Mouse (Mus musculus) adrenal gland, postnatal 25 days (tissue): Measurements from ENCODE around the gene Rabgap1l. TPM values are rescaled to one million over a fixed set of nuclear protein-coding genes. Genes with fewer than 3 reads are reported as not detected.
A peak's percentile ranks its signal among the peaks of the same experiment; 100 is the strongest.
"Not testable (repeated sequence)": the region's sequence is repeated elsewhere in the genome, so short reads cannot be mapped to it uniquely, and the experiment has no call there.

Source experiments
- DNase-seq: peaks from one replicate; pipeline ENCODE4 v3.0.0; 2021; ENCODE audit warnings: mixed read lengths
- total RNA-seq: library from RNA; stranded (reverse); gene quantifications from 2 replicates; pipeline ENCODE4 v1.2.3, GENCODE M21; 2021

The Rabgap1l gene
- total RNA-seq, 1 experiment from 2014 or later = 30.0 TPM

DNA sequence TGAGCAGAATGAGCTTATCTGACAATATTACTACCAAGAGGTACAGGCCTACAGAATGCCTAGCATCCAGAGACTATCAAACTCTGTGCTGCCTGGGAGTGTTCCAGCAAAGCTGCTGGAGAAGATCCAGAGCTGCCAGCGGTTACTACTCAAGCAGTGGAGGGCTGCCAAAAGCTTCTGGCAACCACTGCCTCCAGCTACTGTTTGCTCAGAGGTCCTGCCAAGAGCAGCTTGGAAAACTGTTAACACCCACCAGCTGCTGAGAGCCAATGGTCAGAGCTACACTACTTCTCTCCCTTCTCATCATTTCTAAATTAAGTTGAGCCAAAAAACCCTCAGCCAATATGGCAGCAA, 99.9 kb downstream of the Rabgap1l start:
- peak; percentile 89 for DNase-seq

DNA sequence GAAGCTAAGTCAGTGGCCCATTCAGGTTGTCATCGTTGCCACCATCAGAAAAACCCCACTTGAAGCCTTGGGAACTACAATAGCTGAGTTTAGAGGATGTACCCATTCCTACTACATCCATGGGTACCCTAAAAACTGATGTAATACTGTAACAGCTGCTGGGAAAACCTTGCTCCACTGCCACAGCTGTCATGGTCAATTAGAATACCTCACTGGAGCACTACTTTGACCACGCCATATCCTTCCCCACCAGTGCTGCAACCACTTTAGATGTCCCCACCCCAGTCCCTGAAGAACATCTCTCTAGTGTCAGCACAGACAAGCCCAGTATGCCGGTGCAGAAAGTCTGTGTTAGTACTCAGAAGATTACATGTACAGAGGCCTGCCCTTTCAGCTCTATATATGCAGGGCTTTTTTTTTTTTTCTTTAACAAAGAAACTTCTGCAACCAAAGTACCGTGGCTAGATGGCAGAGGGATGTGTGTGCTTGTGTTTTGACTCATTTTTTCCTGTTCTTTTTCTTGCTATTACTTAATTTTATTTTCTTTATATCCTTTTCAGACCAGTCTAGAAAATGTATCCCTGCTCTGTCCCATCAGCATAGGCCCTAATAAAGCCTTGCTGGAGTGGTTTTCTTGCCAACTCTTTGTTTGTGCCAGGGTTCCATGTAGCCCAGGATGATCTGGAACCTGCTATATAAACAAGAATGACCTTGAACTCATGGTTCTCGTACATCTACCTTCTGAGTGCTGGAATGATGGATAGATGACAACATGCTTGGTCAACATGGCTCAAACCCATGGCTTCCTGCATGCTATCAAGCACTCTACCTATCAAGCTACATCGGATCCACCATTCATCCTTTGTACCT, 100.6 kb downstream of the Rabgap1l start:
- DNase-seq = no peak

DNA sequence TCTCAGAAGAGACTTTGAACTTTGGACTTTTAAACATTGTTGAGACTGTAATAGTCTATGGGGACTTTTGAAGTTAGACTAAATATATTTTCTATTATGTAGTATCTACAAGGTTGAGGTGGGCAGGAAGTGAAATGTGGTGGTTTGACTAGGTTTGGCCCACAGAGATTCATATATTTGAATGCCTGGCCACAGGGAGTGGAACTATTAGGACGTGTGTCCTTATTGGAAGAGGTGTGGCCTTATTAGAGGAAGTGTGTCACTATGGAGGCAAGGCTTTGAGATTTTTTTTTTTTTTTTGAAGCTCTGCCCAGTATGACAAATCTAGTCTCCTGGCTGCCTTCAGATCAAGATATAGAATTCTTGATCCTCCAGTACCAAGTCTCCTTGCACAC, 101.8 kb downstream of the Rabgap1l start:
- no peak for DNase-seq

DNA sequence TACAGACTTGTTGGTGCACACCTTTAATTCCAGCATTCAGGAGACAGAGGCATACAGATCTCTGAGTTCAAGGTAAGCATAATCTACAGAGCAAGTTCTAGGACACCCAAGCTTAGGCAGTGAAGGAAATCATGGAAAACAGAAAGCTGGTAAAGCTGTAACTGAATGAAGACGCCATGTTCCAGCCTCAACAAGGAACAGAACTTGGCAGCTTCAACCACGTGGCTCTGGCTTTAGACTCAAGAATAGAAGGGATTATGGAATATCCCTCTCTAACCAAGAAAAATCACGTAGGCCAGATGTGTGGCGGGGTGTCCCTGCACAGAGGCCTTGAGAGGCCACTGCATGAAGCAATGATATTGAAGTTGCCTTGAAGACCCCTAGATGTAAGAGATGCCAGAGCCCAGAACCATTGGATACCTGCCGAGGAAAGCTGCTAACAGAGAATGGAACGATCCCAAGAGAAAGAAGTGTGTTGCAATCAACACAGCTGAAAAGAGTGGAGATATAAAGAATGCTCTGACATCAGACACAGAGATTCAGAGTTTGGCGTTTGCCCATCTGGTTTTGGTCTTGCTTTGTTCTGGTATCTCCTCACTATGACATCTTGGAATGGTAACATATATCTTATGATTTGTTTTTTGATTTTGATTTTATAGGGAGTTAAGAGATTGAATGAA, 102.4 kb downstream of the Rabgap1l start:
- no peak for DNase-seq

DNA sequence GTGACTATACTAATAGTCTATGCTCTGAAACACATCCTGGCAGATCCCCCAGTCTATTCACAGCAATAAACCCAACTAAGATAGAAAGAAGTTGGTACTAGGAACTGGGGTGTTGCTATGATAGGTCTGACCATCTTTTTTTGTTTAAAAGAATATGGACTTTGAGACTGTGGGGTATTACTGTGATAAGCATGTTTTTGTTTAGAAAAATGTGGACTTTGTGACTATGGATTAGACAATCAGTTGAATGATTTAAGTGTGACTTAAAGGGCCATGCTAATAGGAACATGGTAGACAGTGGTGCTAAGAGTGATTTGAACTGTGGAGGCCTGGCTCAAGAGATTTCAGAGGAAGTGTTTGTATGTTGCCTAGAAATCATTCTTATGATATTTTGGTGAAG, 103.5 kb downstream of the Rabgap1l start:
- no peak for DNase-seq

DNA sequence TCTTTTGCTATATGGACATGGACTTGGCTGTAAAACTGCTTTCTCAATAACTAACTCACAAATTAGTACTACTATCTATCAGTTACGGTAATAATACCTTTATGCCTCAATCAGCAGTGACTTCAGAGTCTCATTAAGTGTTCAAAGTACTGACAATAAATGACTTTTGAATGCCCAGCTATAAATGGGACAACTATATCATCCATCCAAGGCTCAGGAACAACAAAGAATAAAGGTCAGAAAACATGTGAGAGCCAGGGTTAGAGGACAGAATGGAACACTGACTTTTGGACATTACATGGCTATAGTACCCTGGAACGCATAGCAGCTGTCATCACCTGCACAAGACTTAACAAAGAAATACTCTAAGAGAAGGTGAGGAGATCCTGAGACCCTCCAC, 108.8 kb downstream of the Rabgap1l start:
- DNase-seq = no peak

DNA sequence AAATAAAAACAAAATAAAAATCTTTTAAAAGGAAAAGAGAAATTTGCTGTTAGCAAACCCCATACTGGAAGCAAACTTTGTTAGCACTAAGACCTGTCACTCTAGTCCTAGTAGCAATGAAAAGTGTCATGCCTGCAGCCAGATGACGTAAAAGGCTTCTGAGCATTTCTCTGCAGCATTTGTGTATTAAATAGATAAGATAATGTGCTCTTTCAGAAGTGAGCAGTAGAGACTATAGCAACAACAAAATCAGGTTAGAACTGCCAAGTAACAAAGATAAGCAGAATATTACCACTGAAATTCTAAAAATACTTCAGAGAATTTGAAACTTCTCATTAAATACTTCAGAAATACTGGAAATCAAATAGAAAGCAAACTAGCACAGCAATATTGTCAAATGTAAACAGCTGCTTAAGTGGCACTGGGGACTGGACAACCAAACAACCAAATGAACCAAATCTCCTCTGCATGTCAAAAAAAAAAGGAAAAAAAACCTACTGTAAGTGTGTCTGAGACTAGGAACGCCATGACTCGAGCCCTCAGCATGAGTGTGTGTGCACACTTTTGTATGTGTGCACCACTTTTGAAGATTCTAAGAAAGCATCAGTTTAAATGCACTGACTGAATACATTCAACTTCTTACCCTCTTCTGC, 111.5 kb downstream of the Rabgap1l start:
- no peak for DNase-seq

DNA sequence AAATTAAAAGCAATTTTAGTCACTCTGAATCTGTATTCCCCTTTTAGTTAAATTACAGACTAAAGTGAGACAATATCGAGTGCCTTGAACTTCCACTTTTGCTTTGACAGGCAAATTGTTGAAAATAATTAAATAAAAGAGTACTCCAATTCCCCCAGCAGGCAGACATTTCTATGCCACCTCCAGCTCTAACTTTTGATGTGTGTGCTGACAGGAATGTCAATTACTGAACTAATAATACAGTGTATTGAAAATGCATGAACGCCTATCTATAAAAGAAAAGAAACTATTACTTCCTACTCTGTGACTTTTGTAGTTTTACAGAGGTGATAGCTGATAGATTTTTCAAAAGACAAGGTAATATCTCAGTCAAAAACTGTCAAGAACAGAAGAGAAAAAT, 118.2 kb downstream of the Rabgap1l start:
- DNase-seq = no peak

DNA sequence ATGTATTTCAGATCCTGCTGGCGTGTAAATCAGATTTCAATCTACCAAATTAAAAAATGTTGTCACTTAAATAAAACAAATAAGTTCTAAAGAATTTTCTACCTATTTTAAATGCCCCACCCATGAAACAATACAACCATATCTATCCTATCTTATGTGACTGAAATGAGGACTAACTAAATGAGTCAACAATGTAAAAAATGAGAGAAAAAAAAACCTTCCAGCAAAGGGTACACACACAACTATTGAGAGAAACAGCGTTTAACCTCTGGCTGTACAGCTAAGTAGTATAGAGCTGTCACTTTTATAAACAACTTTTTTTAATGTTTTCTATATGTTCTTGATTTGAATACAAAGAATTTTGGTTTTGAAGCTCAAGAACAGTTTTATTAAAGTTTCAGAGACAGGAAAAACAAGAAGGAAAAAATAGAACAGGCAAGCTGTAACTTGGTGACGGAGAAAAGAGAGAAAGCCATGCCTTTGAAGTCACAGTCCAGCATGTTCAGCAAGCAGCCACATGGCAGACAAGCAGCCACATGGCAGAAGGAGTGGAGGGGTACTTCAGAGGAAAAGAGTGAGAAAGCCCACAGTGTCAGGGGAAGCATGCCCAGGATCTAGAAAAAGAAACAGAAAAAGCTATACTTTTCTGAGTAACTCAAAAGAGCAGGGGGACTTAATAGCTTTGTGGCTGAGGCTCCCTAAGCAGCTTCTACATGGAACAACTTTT, 120.8 kb downstream of the Rabgap1l start:
- no peak for DNase-seq

DNA sequence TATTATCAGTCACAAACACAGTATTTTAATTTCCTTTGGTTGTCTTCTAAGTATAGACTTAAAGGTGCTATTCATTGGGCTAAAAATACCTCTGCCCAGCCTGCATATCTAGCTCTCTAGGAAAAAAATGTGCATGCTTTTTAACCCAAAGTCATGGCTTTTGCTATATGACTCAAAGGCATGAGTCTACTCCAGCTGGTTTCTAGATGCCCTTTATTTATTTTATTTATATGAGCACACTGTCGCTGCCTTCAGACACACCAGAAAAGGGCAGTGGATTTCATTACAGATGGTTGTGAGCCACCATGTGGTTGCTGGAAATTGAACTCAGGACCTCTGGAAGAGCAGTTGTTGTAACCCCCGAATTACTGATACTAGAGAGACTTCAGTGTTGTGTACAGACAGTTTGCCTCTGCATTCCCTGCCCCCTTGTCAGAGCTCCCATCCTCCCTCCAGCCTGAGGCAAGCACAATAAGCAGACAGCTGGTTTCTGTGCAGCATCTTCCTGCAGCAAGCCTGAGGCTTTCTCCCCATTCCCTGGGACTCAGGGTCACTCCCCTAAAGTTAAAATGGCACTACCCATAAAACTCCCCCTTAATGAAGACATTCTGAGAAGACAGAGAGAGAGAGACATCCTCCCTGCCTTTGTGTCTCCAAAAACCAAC, 137.1 kb downstream of the Rabgap1l start:
- DNase-seq = no peak

DNA sequence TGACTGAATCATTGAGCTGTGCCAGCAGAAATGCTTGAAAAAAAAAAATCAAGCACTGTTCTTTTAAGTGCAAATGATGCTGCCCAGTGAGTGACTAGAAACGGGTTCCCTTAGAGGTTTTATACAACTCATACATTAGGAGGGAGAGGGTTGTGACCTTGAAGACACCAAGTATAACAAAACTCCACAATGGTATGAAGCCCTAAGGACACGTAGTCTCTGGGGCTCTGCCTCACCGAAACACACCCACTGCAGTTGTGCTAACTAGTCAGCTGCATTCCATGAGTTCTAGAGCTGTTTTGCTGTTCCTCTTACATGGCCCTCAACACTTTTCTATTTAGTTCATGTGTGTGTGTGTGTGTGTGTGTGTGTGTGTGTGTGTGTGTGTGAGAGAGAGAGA, 141.3 kb downstream of the Rabgap1l start:
- no peak for DNase-seq

DNA sequence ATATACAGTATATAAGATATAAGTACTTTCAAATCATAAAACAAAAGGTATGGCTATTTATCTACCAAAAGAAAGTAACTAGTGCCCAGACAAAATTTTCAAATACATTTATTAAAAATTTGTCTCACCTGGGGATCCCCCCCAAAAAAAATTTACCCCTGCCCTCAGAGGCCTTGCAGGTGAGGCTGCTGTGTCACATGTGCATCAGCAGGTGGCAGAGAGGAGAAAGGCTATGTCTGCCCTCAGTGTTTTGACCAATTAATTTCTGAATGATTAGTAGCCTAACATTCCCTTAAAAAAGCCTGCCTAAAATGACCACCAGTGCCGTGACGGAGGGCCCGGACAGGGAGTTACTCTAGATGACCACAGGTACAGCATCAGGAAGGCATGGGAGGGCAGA, 147.6 kb downstream of the Rabgap1l start:
- DNase-seq = no peak

DNA sequence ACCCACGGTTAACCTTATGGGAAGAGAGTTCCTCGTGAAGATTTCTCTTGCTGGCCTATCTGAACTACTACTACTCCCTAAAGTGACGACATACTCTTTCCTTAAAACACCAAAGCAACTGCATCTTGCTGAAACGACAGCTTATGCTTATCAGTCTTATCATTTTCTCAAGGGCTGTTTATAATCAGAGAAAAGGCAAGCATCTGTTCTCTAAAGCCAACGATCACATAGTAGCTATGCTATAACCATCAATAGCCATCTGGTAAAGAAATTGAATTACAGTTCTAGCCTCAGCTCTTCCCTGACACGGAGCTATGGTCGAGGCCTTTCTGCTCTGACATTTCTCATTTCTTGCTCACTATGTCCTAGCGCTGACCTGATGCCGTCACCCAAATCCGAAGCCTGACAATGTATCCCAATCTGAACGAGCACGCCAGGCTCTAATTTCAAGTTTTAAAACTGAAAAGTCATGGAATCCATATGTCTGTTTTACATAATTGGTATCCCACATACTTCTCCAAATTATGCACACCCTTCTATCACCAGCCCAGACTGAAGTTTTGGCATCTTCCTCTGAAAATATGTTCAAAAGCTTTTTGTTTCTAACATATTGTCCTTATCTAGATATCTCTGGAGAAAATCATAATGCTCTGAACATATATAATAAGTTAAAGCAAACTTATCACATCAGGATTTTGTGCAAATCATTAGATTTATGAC, 164.6 kb downstream of the Rabgap1l start:
- no peak for DNase-seq

DNA sequence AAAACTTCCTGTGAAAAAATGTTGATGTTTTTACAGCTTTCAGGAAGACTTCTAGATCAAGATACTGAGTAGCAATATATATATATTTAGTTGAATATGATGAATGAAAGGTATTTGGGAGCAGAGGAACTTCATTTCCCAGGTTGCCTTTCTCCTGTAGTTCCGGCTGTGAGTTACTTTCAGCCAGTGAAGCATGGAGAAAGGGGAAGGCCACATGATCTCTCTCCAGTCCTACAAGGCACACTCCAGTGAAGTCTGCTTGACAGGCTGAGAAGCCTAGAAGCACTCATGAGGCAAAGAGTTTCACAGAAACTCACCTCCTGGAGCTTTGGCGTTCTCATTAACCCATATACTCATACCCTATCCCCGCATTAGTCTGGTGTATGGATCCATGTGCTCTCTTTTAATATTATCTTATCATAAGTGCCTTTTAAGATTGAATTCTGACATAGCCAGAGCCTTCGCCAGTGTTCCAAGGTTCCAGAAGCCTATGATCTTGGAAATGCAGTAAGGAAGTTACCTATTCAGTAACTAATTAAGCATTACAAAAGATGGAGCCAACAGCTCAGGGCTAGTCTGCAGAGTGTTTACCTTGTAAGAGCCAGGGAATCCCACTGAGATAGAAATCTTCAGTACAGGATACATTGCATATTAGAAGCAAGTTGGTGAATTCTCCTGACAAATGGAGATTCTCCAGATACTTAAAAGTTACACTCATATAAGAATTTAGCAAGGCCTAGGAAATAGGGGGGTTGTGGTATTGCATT, 168.5 kb downstream of the Rabgap1l start:
- not testable (repeated sequence) for DNase-seq

DNA sequence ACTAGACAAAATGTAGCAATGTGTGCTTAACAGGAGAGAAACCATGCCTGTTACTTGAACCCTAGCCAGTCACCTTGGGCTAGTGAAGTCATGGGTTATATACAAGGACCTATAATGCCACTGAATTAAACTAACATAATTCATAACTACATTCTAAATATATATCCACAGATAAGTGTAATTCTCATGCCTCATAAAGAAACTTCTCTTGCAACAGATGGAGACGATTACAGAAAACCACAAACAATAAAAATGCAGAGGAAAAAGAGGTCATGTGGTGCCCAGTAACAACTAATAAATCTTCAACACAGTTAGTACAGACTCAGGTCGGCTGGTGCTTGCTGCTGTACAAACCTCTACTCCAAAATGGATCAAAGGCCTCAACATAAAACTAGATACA, 174.8 kb downstream of the Rabgap1l start:
- no peak for DNase-seq

DNA sequence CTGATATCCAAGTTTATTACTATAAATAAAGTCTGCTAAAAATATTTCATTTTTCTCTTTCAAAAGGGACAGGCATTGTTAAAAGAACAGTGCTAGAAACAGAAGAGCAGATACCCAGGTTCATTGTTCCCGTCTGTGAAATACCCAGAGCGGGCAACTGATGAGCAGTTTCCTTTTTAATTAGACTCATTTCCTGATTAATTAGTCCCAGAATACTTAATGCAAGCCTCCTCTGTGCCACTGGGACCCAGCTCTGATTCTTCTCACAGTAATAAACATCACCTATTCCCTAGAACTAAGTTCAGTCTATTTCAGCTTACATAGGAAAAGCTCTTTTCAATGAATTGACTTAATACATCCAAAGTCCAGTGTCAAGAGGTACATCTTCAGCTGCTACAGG, 186.6 kb downstream of the Rabgap1l start:
- no peak for DNase-seq

DNA sequence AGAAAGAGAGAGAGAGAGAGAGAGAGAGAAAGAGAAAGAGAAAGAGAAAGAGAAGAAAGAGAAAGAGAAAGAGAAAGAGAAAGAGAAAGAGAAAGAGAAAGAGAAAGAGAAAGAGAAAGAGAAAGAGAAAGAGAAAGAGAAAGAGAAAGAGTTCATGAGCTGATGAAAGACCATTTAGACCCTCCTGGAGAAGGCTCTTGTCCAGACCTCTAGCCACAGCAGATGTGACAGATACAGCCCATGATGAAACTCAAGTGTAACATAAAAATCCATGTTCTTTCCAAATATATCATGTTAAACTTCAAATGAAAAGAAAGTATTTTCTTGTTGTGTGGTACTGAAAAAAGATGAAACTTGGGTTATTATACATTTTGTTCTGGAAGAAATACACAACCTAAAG, 189.7 kb downstream of the Rabgap1l start:
- DNase-seq = not testable (repeated sequence)

DNA sequence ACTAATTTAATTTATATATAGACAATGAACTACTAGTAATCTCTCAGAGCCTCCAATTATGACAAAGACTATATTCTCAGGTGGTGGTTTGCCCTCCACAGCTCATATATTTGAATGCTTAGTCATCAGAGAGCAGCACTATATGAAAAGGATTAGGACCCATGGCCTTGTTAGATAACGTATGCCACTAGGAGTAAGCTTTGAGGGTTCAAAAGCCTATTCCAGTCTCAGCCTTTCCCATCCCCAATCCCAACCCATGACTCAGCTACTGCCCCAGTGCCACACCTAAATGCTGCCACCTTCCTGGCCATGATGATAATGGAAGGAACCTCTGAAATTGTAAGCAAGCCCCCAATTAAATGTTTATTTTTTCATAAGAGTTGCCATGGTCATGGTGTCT, 195.6 kb downstream of the Rabgap1l start:
- DNase-seq = no peak

DNA sequence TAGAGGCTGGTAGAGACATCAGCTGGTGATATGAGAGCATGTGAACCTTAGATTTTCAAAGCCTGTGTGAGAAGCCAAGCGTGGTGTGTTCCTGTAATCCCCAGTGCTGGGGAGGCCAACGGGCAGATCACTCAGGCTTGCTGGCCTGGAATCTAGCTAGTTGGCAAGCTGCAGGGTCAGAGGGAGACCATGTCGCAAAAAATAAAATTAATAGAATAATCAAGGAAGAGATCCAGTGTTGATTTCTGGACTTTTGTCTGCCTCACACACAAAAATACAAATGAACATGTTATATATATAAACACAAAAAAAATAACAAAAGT, 196.1 kb downstream of the Rabgap1l start:
- peak; percentile 3 for DNase-seq

DNA sequence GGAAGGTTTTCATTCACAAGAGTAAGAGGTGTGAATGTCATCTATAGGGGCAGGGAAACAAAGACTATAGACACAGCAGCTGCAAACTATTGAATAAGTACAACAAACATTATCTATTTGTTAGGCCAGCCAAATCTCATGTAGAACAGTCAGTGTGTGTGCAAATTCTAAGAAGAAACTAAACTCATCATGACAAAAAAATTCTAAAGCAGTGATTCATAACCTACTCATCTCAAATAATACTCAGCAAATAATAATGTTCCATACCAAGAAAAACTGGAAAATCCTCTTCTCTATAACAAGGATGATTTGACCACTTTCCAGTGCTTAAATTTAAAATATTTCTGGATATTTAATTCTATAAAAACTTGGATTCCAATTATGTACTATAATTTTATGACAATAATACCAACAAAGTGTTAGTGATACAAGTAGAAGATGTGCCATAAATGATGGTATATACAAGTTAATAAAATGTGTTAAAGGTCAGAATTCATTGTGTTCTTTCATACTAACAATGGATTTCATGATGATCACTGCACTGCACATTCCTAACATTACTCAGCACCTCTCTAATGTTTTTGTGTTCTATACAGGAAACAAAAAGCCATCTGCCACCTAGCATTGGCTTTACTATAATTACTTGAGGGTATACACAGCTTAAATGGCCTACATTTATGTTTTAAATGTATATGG, 196.6 kb downstream of the Rabgap1l start:
- DNase-seq = no peak
